Mouse (Mus musculus) layer of hippocampus, postnatal 14 days (tissue): Measurements from ENCODE around the gene Jaml. TPM values are rescaled to one million over a fixed set of nuclear protein-coding genes. Genes with fewer than 3 reads are reported as not detected.

Experiments
- total RNA-seq, 2 experiments: library from RNA; stranded (reverse); gene quantifications; 2 replicates each; pipeline ENCODE4 v1.2.3; 2021

Jaml gene
- total RNA-seq, 2 experiments from 2014 or later = 0.24 to 0.39 TPM

Other genes starting within 250 kb of the Jaml start
- gene Kmt2a, start 197.9 kb upstream of the Jaml start, total RNA-seq = 10 to 100 TPM; 47.5 to 50.0 TPM
- gene Atp5l, start 158.4 kb upstream of the Jaml start, total RNA-seq = 100 to 1,000 TPM; 394 to 409 TPM
- gene Ube4a, start 113.6 kb upstream of the Jaml start, total RNA-seq = 10 to 100 TPM; 90.6 to 91.6 TPM
- gene Cd3g, start 98.8 kb upstream of the Jaml start, total RNA-seq = not detected
- gene Cd3d, start 97.4 kb upstream of the Jaml start, total RNA-seq = not detected
- not detected for gene Cd3e, start 69.6 kb upstream of the Jaml start, total RNA-seq
- under 1 TPM; 0.36 to 0.53 TPM for gene Mpzl2, start 39.4 kb upstream of the Jaml start, total RNA-seq
- 1 to 10 TPM; 5.7 to 5.8 TPM for gene Mpzl3, start 24.0 kb upstream of the Jaml start, total RNA-seq
- 100 to 1,000 TPM; 162 to 166 TPM for gene Scn2b, start 38.6 kb downstream of the Jaml start, total RNA-seq
- gene Scn4b, start 59.2 kb downstream of the Jaml start, total RNA-seq = 1 to 10 TPM; 6.0 to 8.2 TPM
- under 1 TPM in 1 of 2 experiments, not detected in 1; 0.21 TPM for gene BC049352, start 102.8 kb downstream of the Jaml start, total RNA-seq
- not detected for gene Tmprss4, start 124.9 kb downstream of the Jaml start, total RNA-seq
- gene Il10ra, start 190.0 kb downstream of the Jaml start, total RNA-seq = 1 to 10 TPM; 2.7 to 3.1 TPM
- not detected for gene Tmprss13, start 239.9 kb downstream of the Jaml start, total RNA-seq